Mouse (Mus musculus) stomach, embryonic 16.5 days (tissue): Measurements from ENCODE around the gene Zfp9. TPM values are rescaled to one million over a fixed set of nuclear protein-coding genes. Genes with fewer than 3 reads are reported as not detected.

Source experiments
- ATAC-seq: fragments of 200-750 bp; cut with Nextera tagmentation; 2 replicates; pipeline ENCODE4 v1.8.0; 2017; ENCODE audit warnings: moderate number of reproducible peaks, moderate TSS enrichment; ENCODE audit not compliant: insufficient read depth, low FRiP score
- H3K27ac ChIP-seq: fragments of 300-500 bp; sonication (generic); 2 replicates; pipeline ENCODE4 v1.5.1; 2014; ENCODE audit warnings: low read length
- H3K27me3 ChIP-seq: fragments of 300-500 bp; sonication (generic); 2 replicates; pipeline ENCODE4 v1.6.1; 2014; ENCODE audit warnings: low read length, control low read depth, mixed read lengths; ENCODE audit not compliant: control insufficient read depth, insufficient read depth
- H3K36me3 ChIP-seq: fragments of 300-500 bp; sonication (generic); 2 replicates; pipeline ENCODE4 v1.6.1; 2014; ENCODE audit warnings: low read length; ENCODE audit not compliant: control insufficient read depth, insufficient read depth
- H3K4me1 ChIP-seq: fragments of 300-500 bp; sonication (generic); 2 replicates; pipeline ENCODE4 v1.6.1; 2014; ENCODE audit warnings: low read length, control low read depth, mixed read lengths; ENCODE audit not compliant: control insufficient read depth, insufficient read depth
- H3K4me2 ChIP-seq: fragments of 300-500 bp; sonication (generic); 2 replicates; pipeline ENCODE4 v1.6.1; 2014; ENCODE audit warnings: low read depth, low read length, mixed read lengths
- H3K4me3 ChIP-seq: fragments of 300-500 bp; sonication (generic); replicated peaks from 2 replicates; pipeline ENCODE4 v1.5.1; 2014; ENCODE audit warnings: mild to moderate bottlenecking, low read length
- H3K9ac ChIP-seq: fragments of 300-500 bp; sonication (generic); 2 replicates; pipeline ENCODE4 v1.6.1; 2014; ENCODE audit warnings: low read length
- H3K9me3 ChIP-seq: fragments of 300-500 bp; sonication (generic); replicated peaks from 2 replicates; pipeline ENCODE4 v1.6.1; 2016; ENCODE audit warnings: low read length, control low read depth; ENCODE audit not compliant: control insufficient read depth
- WGBS: fragments of 180-500 bp; shearing (Covaris S2); extraction: QIAGEN DNeasy Blood & Tissue Kit; methylation state at CpG from one replicate; pipeline ENCODE4 v1.1.7; 2014; 5-methylcytosine and 5-hydroxymethylcytosine counted together
- microRNA-seq: library from miRNA; unstranded; fragments of <30 nt; microRNA quantifications from one replicate; pipeline ENCODE4, GENCODE M21; 2016
- polyA plus RNA-seq: library from polyadenylated mRNA; unstranded; fragments of >200 nt; fragmentation: Nextera tagmentation; extraction: Ambion mirVana; gene quantifications from 2 replicates; pipeline ENCODE4 v1.2.1, GENCODE M21; 2015

The Zfp9 gene
- polyA plus RNA-seq, 1 experiment from 2014 or later, result 10.9 TPM

GRCm38 (mm10) chr6:118455042-118455631, 24.0 kb downstream of the Zfp9 start, which contains the start of gene Zfp248:
TSS of gene Zfp248 (minus strand) at chr6:118455528.
- peak; percentile 93 for ATAC-seq
- H3K36me3 ChIP-seq, result no peaks in the 10 kb centered on the region
- H3K4me3 ChIP-seq, result peak within 1 kb of the TSS; percentile 82
- no peaks in the 10 kb centered on the region for H3K27me3 ChIP-seq
- H3K9ac ChIP-seq, result peak within 1 kb of the TSS; percentile 91
- peak within 1 kb of the TSS; percentile 98 for H3K27ac ChIP-seq
- H3K9me3 ChIP-seq, result no peaks in the 10 kb centered on the region
- peaks cover 8% of the 10 kb centered on the region for H3K4me1 ChIP-seq
- under 1% methylated on average over 43 of the region's 43 CpGs for WGBS
- H3K4me2 ChIP-seq, result peak within 1 kb of the TSS; percentile 72

- Histone ChIP-seq H3K4me3 (peak overlapping the region; percentile 82), H3K27ac (peak overlapping the region; percentile 98; the same call in 1 of the 2 replicates), H3K9me3 (no peaks in the 10 kb centered on the region), H3K36me3 (no peaks in the 10 kb centered on the region), H3K4me1 (peaks cover 8% of the 10 kb centered on the region), H3K9ac (peak overlapping the region; percentile 91), H3K4me2 (peak overlapping the region; percentile 72), H3K27me3 (no peaks in the 10 kb centered on the region)
- WGBS, result 26% methylated on average over 8 of the region's 8 CpGs
- no peak for ATAC-seq
Observed at GRCm38 (mm10) chr6:118454452-118454851, 24.7 kb downstream of the Zfp9 start.

GRCm38 (mm10) chr6:118431502-118431901, 47.6 kb downstream of the Zfp9 start:
- no peak overlapping the region for H3K9ac ChIP-seq
- peaks cover 3% of the 10 kb centered on the region; the same call in 1 of the 2 replicates for H3K9me3 ChIP-seq
- no peaks in the 10 kb centered on the region for H3K27me3 ChIP-seq
- peaks cover 28% of the 10 kb centered on the region for H3K36me3 ChIP-seq
- no peaks in the 10 kb centered on the region for H3K4me1 ChIP-seq
- WGBS, result 84% methylated on average over 4 of the region's 4 CpGs
- H3K27ac ChIP-seq, result no peak overlapping the region
- no peak overlapping the region for H3K4me3 ChIP-seq
- no peak overlapping the region for H3K4me2 ChIP-seq
- no peak for ATAC-seq

- no peaks in the 10 kb centered on the region for H3K4me1 ChIP-seq
- peaks cover 28% of the 10 kb centered on the region for H3K36me3 ChIP-seq
- no peaks in the 10 kb centered on the region for H3K27me3 ChIP-seq
- no peak overlapping the region for H3K9ac ChIP-seq
- peaks cover 3% of the 10 kb centered on the region; the same call in 1 of the 2 replicates for H3K9me3 ChIP-seq
- H3K4me2 ChIP-seq, result no peak overlapping the region
- no peak overlapping the region for H3K27ac ChIP-seq
- ATAC-seq, result no peak
- H3K4me3 ChIP-seq, result no peak overlapping the region
- 92% methylated on average over 1 of the region's 1 CpGs for WGBS
Observed at GRCm38 (mm10) chr6:118426666-118427065, 52.5 kb downstream of the Zfp9 start.

GRCm38 (mm10) chr6:118419050-118419920, 59.8 kb downstream of the Zfp9 start, which contains the start of gene Bms1:
TSS of gene Bms1 (minus strand) at chr6:118419474.
- peaks cover 11% of the 10 kb centered on the region for H3K36me3 ChIP-seq
- peak within 1 kb of the TSS; percentile 83 for H3K9ac ChIP-seq
- H3K9me3 ChIP-seq, result no peaks in the 10 kb centered on the region
- under 1% methylated on average over 67 of the region's 67 CpGs for WGBS
- peaks cover 14% of the 10 kb centered on the region for H3K4me1 ChIP-seq
- H3K27me3 ChIP-seq, result no peaks in the 10 kb centered on the region
- peak within 1 kb of the TSS; percentile 76 for H3K27ac ChIP-seq
- peak; percentile 98 for ATAC-seq
- peak within 1 kb of the TSS; percentile 74 for H3K4me2 ChIP-seq
- H3K4me3 ChIP-seq, result peak within 1 kb of the TSS; percentile 75

Small RNA genes lying within 50 kb of the gene (microRNA-seq; reads per million reads assigned to microRNA genes)
- gene Gm25953, result not detected

Other genes starting within 250 kb of the Zfp9 start
- gene Bms1, start 59.8 kb downstream of the Zfp9 start, polyA plus RNA-seq, result 30.1 and 31.1 TPM in 2 replicates
- 7.0 and 7.8 TPM in 2 replicates for gene Zfp248, start 23.8 kb downstream of the Zfp9 start, polyA plus RNA-seq
- gene Ankrd26, start 82.9 kb upstream of the Zfp9 start, polyA plus RNA-seq, result 10.4 and 10.8 TPM in 2 replicates